Mouse (Mus musculus) CH12.LX (cell line): Measurements from ENCODE around the gene Pik3ip1.

Experiments used
- BHLHE40 ChIP-seq: IDR thresholded peaks from 2 replicates; pipeline ENCODE4 v1.6.1; 2011; ENCODE audit warnings: mild to moderate bottlenecking, low read depth, low read length, improper control_type of control experiment
- CHD2 ChIP-seq: IDR thresholded peaks from 2 replicates; pipeline ENCODE4 v1.6.1; 2011; ENCODE audit warnings: low read length, improper control_type of control experiment
- CTCF ChIP-seq, 2 experiments: IDR thresholded peaks in 1 of 2; conservative IDR thresholded peaks in 1 of 2; 2 replicates each; pipeline ENCODE4 v1.5.1; 2011 to 2012; ENCODE audit warnings: low read depth in 2 of 2, low read length in 2 of 2, improper control_type of control experiment in 1 of 2, inconsistent platforms in 1 of 2, mild to moderate bottlenecking in 1 of 2, moderate library complexity in 1 of 2
- EP300 ChIP-seq: IDR thresholded peaks from 2 replicates; pipeline ENCODE4 v1.6.1; 2011; ENCODE audit warnings: low read length, improper control_type of control experiment
- JUN ChIP-seq: IDR thresholded peaks from 2 replicates; pipeline ENCODE4 v1.6.1; 2011; ENCODE audit warnings: low read depth, mild to moderate bottlenecking, low read length, improper control_type of control experiment, moderate library complexity; ENCODE audit not compliant: insufficient read depth
- KAT2A ChIP-seq: IDR thresholded peaks from 2 replicates; pipeline ENCODE4 v1.6.1; 2012; ENCODE audit warnings: low read length, improper control_type of control experiment, inconsistent platforms; ENCODE audit not compliant: insufficient replicate concordance
- NRF1 ChIP-seq: IDR thresholded peaks from 2 replicates; pipeline ENCODE4 v1.6.1; 2014; ENCODE audit warnings: low read depth, mild to moderate bottlenecking, inconsistent platforms, low read length, improper control_type of control experiment, moderate library complexity
- POLR2A ChIP-seq: IDR thresholded peaks from 2 replicates; pipeline ENCODE4 v1.6.1; 2011; ENCODE audit warnings: low read depth, mild to moderate bottlenecking, improper control_type of control experiment, low read length
- SIN3A ChIP-seq: IDR thresholded peaks from 2 replicates; pipeline ENCODE4 v1.6.1; 2012; ENCODE audit warnings: low read length, improper control_type of control experiment, inconsistent platforms
- TCF12 ChIP-seq: IDR thresholded peaks from 2 replicates; pipeline ENCODE4 v1.6.1; 2014; ENCODE audit warnings: low read depth, mild to moderate bottlenecking, inconsistent platforms, low read length, improper control_type of control experiment
- UBTF ChIP-seq: IDR thresholded peaks from 2 replicates; pipeline ENCODE4 v1.6.1; 2012; ENCODE audit warnings: low read depth, mild to moderate bottlenecking, inconsistent platforms, low read length, improper control_type of control experiment, moderate library complexity
- USF1 ChIP-seq: IDR thresholded peaks from 2 replicates; pipeline ENCODE4 v1.6.1; 2014; ENCODE audit warnings: low read depth, mild to moderate bottlenecking, inconsistent platforms, low read length, improper control_type of control experiment
- ZC3H11A ChIP-seq: IDR thresholded peaks from 2 replicates; pipeline ENCODE4 v1.6.1; 2012; ENCODE audit warnings: low read depth, mild to moderate bottlenecking, inconsistent platforms, low read length, improper control_type of control experiment
- ZMIZ1 ChIP-seq: IDR thresholded peaks from 2 replicates; pipeline ENCODE4 v1.6.1; 2012; ENCODE audit warnings: low read depth, mild to moderate bottlenecking, inconsistent platforms, low read length, improper control_type of control experiment

DNA sequence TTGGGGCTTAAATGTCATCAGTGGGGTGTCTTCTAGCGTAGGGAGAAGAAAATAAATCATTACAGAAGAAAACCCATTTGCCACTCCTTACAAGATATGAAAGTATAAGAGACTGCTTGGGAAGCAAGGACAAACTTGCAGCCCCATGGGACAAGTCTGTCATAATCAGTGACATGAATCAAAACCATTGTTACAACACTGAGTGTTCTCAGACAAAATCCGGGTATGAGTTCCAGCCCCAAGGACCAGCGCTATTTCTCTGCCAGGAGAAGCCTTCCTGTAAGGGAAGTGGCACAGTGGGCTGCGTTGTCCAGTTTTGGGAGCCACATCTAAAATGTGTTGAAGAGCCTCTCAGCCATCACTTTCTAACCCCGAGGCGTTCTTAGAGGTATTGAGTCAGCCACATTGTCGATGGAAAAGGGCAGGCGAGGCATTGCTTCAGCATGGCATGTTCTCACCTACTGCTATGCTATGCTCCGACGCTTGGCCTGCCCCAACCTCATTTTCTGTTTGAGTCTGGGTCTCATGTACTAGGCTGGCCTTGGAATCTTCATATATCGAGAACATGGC is 4.0 kb downstream of the Pik3ip1 start:
- no peak for TF ChIP-seq POLR2A
- TF ChIP-seq EP300: no peak
- no peak for TF ChIP-seq TCF12
- TF ChIP-seq SIN3A: no peak
- no peak for TF ChIP-seq USF1
- TF ChIP-seq CTCF (conservative IDR thresholded peaks at IDR 0.05 in 1 of 2, IDR thresholded peaks at IDR 0.05 in 1 of 2; ENCODE audit: low read depth in 2 of 2, low read length in 2 of 2): no peak
- no peak for TF ChIP-seq ZC3H11A
- no peak for TF ChIP-seq UBTF
- TF ChIP-seq BHLHE40: no peak
- TF ChIP-seq NRF1: no peak
- TF ChIP-seq CHD2: no peak
- no peak for TF ChIP-seq ZMIZ1
- no peak for TF ChIP-seq KAT2A
- no peak for TF ChIP-seq JUN
